Mouse (Mus musculus): Measurements from ENCODE around the gene Gm20815. TPM values are rescaled to one million over a fixed set of nuclear protein-coding genes. Genes with fewer than 3 reads are reported as not detected.
"Not testable (repeated sequence)": the region's sequence is repeated elsewhere in the genome, so short reads cannot be mapped to it uniquely, and the experiment has no call there.

Gm20815 gene
- not detected in 2 replicates for polyA plus RNA-seq (2012)

- not testable (repeated sequence) for H3K9me3 ChIP-seq (ENCODE audit: control insufficient read depth, low read length); H3K4me3 ChIP-seq (replicated peaks)
Measured at GRCm38 (mm10) chrY:8835069-8835468, at the start of gene Gm20815. Gm20815 (minus strand) TSS chrY:8835169.

More at GRCm38 (mm10) chrY:8835069-8835468, at the start of gene Gm20815:
- not testable (repeated sequence) for H3K4me1 ChIP-seq (ENCODE audit: control insufficient read depth); H3K27me3 ChIP-seq (ENCODE audit: control insufficient read depth); H3K36me3 ChIP-seq (ENCODE audit: control insufficient read depth)
